33 mouse cellular contexts compared by ENCODE assay signal in genomic region chr15:16411686-16412085, GRCm38 (mm10).
"Had no signal": no experiment of that assay in that cellular context is flagged by ENCODE, and none has a peak within 500 bp of the region (broad histone marks: within the 10 kb centered on the region; RNA-seq: fewer than 3 reads in every experiment).

No protein-coding gene starts in this region.

- H3K4me1 ChIP-seq: heart, embryonic 12.5 days; heart, embryonic 13.5 days; heart, embryonic 15.5 days; hindbrain, embryonic 10.5 days; hindbrain, embryonic 12.5 days; hindbrain, embryonic 13.5 days; hindbrain, embryonic 15.5 days; intestine, embryonic 15.5 days; kidney, embryonic 15.5 days had no signal

- H3K9ac ChIP-seq: heart, embryonic 12.5 days; heart, embryonic 13.5 days; heart, embryonic 15.5 days; hindbrain, embryonic 12.5 days; hindbrain, embryonic 13.5 days; hindbrain, embryonic 14.5 days; hindbrain, embryonic 15.5 days; intestine, embryonic 15.5 days; kidney, embryonic 15.5 days had no signal

- ATAC-seq: hindbrain, embryonic 16.5 days; hindbrain, postnatal 0 days; inflammation-experienced regulatory T-cells, adult 6 months; intestine, embryonic 15.5 days; intestine, embryonic 16.5 days; intestine, postnatal 0 days had no signal

- H3K36me3 ChIP-seq: heart, embryonic 12.5 days; heart, embryonic 13.5 days; heart, embryonic 15.5 days; hindbrain, embryonic 10.5 days; hindbrain, embryonic 12.5 days; hindbrain, embryonic 13.5 days; hindbrain, embryonic 15.5 days; intestine, embryonic 15.5 days; kidney, embryonic 15.5 days had no signal

- H3K27me3 ChIP-seq: heart, embryonic 12.5 days; heart, embryonic 13.5 days; heart, embryonic 15.5 days; hindbrain, embryonic 12.5 days; hindbrain, embryonic 13.5 days; hindbrain, embryonic 15.5 days; intestine, embryonic 15.5 days; kidney, embryonic 15.5 days had no signal

- H3K9me3 ChIP-seq: heart, embryonic 12.5 days; heart, embryonic 13.5 days; heart, embryonic 15.5 days; hindbrain, embryonic 10.5 days; hindbrain, embryonic 12.5 days; hindbrain, embryonic 13.5 days; hindbrain, embryonic 15.5 days; intestine, embryonic 15.5 days; kidney, embryonic 15.5 days had no signal

- DNase-seq: heart, postnatal 10 days; heart, postnatal 14 days; heart, postnatal 36 days; heart, postnatal 4 days; kidney, adult 11 months; kidney, adult 18-20 months; kidney, adult 8-10 months; kidney, adult 9 months; kidney, postnatal 10 days; kidney, postnatal 14 days; kidney, postnatal 25 days; kidney, postnatal 36 days; kidney, postnatal 4 days; layer of hippocampus, adult 9-11 months; layer of hippocampus, postnatal 36 days had no signal

- H3K4me3 ChIP-seq: heart, embryonic 12.5 days; heart, embryonic 13.5 days; heart, embryonic 15.5 days; hindbrain, embryonic 10.5 days; hindbrain, embryonic 12.5 days; hindbrain, embryonic 13.5 days; hindbrain, embryonic 15.5 days; intestine, embryonic 15.5 days; kidney, embryonic 15.5 days; layer of hippocampus, adult 2 months; left cerebral cortex, adult 2 months had no signal

- H3K27ac ChIP-seq: heart, embryonic 13.5 days; heart, embryonic 15.5 days; hindbrain, embryonic 10.5 days; hindbrain, embryonic 12.5 days; hindbrain, embryonic 13.5 days; hindbrain, embryonic 14.5 days; hindbrain, embryonic 15.5 days; hindbrain, postnatal 0 days; intestine, embryonic 15.5 days; kidney, embryonic 15.5 days; kidney, postnatal 0 days; layer of hippocampus, adult 2 months; left cerebral cortex, adult 2 months had no signal
